Mouse (Mus musculus) c-Kit-positive CD71-positive TER-119-negative erythroid progenitor cells, embryonic 14.5 days (primary cell): ENCODE measurements around the gene Fam117a.
"Not testable (repeated sequence)": the region's sequence is repeated elsewhere in the genome, so short reads cannot be mapped to it uniquely, and the experiment has no call there.

ENCODE experiments used
- DNase-seq: peaks from one replicate; pipeline ENCODE4 v3.0.0-alpha.2; 2013; ENCODE audit warnings: low read depth

The Fam117a gene

DNA sequence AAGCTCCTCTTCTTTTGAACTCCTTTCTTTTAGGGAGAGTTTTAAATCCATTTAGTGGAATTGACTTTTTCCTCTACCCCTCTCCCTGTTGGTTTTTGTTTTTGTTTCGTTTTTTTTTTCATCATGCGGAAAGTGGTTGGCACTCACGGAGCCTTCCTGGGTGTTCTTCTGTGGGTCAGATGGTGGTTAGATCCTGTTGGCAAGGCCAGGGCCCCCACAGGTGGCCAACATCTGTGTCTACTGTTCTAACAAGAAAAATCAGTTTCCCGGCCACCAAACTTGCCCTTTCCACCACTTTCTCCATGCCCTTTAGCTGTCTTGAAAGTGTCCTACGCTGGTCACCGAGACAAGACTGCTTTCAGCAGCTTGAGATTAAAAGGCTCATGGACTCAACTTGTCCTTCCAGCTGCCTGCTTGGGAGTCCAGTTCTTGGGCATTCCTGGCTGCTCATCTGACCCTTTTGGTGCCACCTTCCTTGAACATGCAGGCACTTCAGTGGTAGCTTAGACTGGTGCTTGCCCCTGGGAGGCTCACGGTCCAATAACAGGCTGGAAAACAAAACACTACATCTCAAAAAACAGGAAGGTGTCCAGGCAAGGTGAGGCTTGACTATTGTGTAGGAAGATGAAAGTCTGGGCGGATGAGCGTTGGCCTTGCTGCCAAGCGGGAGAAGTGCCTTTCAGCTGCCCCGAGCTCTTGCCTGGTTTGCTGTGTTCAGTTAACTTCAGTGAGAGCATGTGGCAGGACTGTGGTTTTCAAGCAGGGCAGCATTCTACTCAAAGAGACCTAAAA, 56.1 kb downstream of the Fam117a start:
- DNase-seq: no peak

GRCm38 (mm10) chr11:95393500-95393816, 56.6 kb downstream of the Fam117a start:
- DNase-seq: no peak

DNA sequence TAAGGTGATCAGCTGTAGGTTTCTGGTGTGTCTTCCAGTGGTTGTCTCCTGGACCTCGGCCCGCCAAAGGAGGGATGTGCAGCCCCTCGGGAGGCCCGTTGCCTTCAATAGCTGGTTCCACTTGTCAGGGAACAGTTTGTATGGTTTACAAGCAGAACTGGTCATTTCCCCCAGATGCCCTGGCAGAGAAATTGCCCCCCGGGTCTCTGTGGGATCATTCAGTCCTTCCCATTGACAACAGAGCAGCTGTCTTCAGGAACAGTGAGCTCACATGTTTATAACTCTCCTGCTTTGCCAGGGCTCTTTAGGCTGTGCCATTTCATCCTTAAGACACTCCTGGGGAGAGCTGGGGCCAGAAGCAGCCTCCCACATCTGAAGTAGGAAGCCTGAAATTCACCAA, 57.3 kb downstream of the Fam117a start:
- no peak for DNase-seq

DNA sequence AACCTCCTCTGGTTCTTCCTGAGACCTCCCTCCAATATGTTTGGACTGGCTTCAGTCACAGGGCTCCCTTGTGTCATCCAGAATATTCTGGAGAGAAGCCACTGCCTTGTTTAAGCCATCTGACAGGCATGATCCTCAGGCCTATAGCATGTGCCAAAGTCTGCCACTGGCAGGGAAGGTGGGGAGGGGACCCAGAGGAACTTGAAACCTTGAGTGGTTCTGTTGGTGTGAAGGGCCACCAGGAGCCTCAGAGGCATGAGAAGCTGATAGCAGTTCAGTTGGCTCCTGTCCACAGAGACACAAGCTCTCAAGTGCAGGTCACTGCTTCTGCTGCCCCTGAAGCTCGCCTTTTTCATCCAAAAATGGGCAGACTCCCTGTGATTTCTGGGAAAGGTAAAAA, 59.7 kb downstream of the Fam117a start:
- no peak for DNase-seq

- no peak for DNase-seq
Observed at GRCm38 (mm10) chr11:95397843-95398835, 61.3 kb downstream of the Fam117a start.

GRCm38 (mm10) chr11:95399520-95400020, 62.8 kb downstream of the Fam117a start:
- no peak for DNase-seq

GRCm38 (mm10) chr11:95401568-95401967, 64.8 kb downstream of the Fam117a start:
- no peak for DNase-seq

DNA sequence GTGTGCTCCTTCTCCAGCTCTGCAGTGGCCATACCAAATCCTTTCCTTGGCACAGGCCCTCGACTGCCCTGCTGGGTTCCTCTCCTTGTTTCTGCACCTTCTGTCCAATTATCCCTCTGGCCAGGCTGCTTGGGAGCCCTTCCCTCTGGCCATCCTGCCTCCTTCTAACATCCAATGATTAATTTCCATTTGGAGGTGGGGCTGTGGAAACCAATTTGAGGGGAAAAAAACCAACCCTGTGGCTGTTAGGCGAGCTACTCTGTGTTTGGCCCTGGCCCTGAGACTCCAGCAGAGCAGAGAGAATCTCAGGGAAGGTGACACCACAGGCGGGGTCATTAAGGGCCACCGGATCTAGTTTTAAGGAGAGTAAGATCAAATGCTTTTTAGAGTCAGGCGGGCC, 65.4 kb downstream of the Fam117a start:
- DNase-seq: no peak

GRCm38 (mm10) chr11:95402658-95403101, 65.9 kb downstream of the Fam117a start:
- no peak for DNase-seq

DNA sequence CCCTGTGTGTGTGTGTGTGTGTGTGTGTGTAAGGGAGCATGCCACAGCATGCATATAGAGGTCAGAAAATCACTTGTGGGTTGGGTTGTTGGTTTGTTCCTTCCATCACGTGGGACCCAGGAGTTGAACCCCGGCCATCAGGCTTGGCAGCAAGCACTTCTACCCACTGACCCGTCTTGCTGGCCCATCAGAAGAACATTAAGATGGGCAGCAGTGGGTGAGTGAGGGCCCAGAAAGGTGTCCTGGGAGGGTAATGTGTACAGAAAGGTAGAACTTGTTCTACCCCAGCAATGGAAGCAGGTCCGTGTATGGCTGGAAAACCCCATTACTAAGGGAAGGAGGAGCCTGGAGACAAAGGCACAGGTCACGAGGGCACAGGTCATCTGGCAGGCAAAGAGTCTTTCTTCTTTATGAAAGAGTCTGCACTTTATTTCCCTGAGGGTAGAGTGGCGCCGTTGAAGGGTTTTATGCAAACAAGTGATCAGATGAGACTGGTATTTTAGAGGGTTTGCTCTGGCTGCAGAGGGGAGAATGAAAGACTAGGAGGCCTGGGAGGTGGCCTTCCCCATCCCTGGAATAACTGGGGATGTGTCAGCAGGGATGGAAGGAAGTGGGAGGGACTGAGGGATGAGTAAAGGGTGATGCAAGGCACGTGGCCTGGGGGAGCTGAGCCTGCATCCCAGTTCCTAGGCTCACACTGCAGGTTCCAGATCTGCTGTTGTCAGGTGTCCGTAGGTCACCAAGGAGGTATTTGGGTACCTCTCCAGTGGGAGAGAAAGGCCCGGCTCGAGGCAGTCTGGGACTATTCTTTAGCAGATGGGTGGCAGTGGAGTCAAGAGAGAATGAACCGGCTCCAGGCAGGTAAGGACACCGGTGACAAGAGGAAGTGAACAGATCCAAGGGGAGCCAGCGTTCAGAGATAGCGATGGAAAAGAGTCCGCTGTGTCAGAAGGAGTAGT, 66.8 kb downstream of the Fam117a start:
- DNase-seq: no peak

GRCm38 (mm10) chr11:95405771-95406170, 69.0 kb downstream of the Fam117a start:
- no peak for DNase-seq

DNA sequence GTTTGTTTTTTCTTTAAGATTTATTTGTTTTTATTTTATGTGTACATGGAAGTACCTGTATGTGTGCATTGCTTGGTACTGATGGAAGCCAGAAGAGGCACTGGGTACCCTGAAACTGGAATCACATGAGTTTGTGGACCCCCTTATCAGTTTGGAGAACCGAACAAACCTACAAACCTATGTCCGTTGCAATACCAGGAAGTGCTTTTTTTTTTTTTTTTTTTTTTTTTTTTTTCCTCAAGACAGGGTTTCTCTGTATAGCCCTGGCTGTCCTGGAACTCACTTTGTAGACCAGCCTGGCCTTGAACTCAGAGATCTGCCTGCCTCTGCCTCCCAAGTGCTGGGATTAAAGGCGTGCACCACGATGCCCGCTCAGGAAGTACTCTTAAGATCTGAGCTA, 69.6 kb downstream of the Fam117a start:
- DNase-seq: not testable (repeated sequence)

DNA sequence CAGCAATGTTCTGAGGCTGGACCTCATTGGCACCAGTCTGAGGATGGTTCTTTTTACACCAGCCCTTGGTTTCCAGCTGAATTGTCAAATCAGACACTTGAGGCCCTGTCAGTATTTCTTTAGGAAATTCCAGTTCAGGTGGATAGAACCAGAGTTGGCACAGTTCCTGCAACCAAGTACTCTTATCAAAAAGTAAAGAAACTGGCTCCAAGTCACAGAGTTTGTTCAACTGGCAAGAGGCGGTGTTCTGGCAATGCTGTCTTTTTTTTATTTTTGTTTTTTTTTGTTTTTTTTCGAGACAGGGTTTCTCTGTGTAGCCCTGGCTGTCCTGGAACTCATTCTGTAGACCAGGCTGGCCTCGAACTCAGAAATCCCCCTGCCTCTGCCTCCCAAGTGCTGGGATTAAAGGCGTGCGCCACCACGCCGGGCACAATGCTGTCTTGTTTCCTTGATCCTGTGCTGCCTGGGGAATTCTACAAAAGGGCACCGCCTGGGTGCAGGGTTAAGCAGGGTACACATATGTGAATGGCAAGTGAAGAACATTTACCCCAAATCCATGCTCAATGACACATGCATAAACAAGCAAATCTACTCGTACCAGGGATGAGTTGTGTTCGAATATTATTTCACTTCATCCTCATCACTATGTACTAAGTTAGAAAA, 72.8 kb downstream of the Fam117a start:
- DNase-seq: no peak

GRCm38 (mm10) chr11:95411453-95412013, 74.7 kb downstream of the Fam117a start:
- DNase-seq: no peak

GRCm38 (mm10) chr11:95412615-95413014, 75.8 kb downstream of the Fam117a start:
- DNase-seq: no peak

GRCm38 (mm10) chr11:95413641-95414535, 77.1 kb downstream of the Fam117a start, which contains the start of gene Spop:
Spop (plus strand) TSS chr11:95414080.
- DNase-seq: peak; percentile 97

GRCm38 (mm10) chr11:95414536-95415161, 77.8 kb downstream of the Fam117a start:
- peak; percentile 95 for DNase-seq

GRCm38 (mm10) chr11:95415931-95416330, 79.1 kb downstream of the Fam117a start:
- no peak for DNase-seq

GRCm38 (mm10) chr11:95417341-95417740, 80.5 kb downstream of the Fam117a start:
- DNase-seq: no peak
